Mouse (Mus musculus) embryonic facial prominence, embryonic 14.5 days (tissue): ENCODE measurements around the gene Gpr37l1. TPM values are rescaled to one million over a fixed set of nuclear protein-coding genes. Genes with fewer than 3 reads are reported as not detected.

ENCODE experiments used
- ATAC-seq: fragments of 200-750 bp; cut with Nextera tagmentation; 2 replicates; pipeline ENCODE4 v1.8.0; 2017; ENCODE audit warnings: low read depth, moderate number of reproducible peaks, moderate TSS enrichment
- DNase-seq: peaks from one replicate; pipeline ENCODE4 v3.0.0-alpha.2; 2015; ENCODE audit warnings: low spot score
- H3K27ac ChIP-seq: fragments of 300-500 bp; sonication (generic); replicated peaks from 2 replicates; pipeline ENCODE4 v1.5.1; 2014; ENCODE audit warnings: low read depth, mild to moderate bottlenecking, low read length, moderate library complexity
- H3K27me3 ChIP-seq: fragments of 300-500 bp; sonication (generic); replicated peaks from 2 replicates; pipeline ENCODE4 v1.6.1; 2014; ENCODE audit warnings: low read length; ENCODE audit not compliant: control insufficient read depth, insufficient read depth
- H3K36me3 ChIP-seq: fragments of 300-500 bp; sonication (generic); 2 replicates; pipeline ENCODE4 v1.6.1; 2014; ENCODE audit warnings: low read length, mixed read lengths; ENCODE audit not compliant: control insufficient read depth, insufficient read depth
- H3K4me1 ChIP-seq: fragments of 300-500 bp; sonication (generic); 2 replicates; pipeline ENCODE4 v1.6.1; 2014; ENCODE audit warnings: antibody characterized with exemption, low read length; ENCODE audit not compliant: control insufficient read depth, insufficient read depth
- H3K4me2 ChIP-seq: fragments of 300-500 bp; sonication (generic); 2 replicates; pipeline ENCODE4 v1.6.1; 2014; ENCODE audit warnings: low read depth, mild to moderate bottlenecking, low read length, moderate library complexity, mixed read lengths
- H3K4me3 ChIP-seq: fragments of 300-500 bp; sonication (generic); 2 replicates; pipeline ENCODE4 v1.5.1; 2014; ENCODE audit warnings: low read depth, mild to moderate bottlenecking, low read length
- H3K9ac ChIP-seq: fragments of 300-500 bp; sonication (generic); 2 replicates; pipeline ENCODE4 v1.6.1; 2014; ENCODE audit warnings: low read depth, mild to moderate bottlenecking, low read length, moderate library complexity, mixed read lengths
- H3K9me3 ChIP-seq: fragments of 300-500 bp; sonication (generic); 2 replicates; pipeline ENCODE4 v1.6.1; 2016; ENCODE audit warnings: low read length; ENCODE audit not compliant: control insufficient read depth
- WGBS: fragments of 180-500 bp; shearing (Covaris S2); extraction: QIAGEN DNeasy Blood & Tissue Kit; methylation state at CpG from one replicate; pipeline ENCODE4 v1.1.7; 2014; 5-methylcytosine and 5-hydroxymethylcytosine counted together
- polyA plus RNA-seq: library from polyadenylated mRNA; unstranded; fragments of >200 nt; fragmentation: Nextera tagmentation; extraction: Ambion mirVana; gene quantifications from 2 replicates; pipeline ENCODE4 v1.2.1, GENCODE M21; 2014

Gpr37l1 gene
- polyA plus RNA-seq, 1 experiment from 2014 or later, result 0.47 TPM

DNA sequence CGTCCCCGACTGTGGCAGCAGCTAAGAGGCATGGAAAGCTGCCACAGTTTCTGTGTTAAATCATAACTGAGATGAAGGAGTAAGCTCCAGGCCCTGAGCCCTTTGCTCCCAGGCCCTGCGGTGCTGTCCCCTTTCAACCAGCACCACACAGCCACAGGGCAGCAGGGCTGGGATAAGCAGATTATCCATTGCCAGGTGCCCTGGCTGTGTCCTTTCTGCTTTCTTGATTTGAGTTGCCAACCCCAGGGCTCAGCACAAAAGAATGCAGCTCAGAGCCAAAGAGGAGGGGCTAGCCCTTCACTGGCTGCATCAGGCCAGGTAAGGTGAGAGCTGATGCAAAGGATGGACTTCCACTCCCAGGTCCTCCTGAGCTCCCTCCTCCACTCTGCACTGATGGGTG is 10.2 kb upstream of the Gpr37l1 start:
- H3K4me1 ChIP-seq, result no peaks in the 10 kb centered on the region
- no peak overlapping the region for H3K4me3 ChIP-seq
- no peaks in the 10 kb centered on the region for H3K9me3 ChIP-seq
- no peaks in the 10 kb centered on the region for H3K36me3 ChIP-seq
- WGBS, result 83% methylated on average over 3 of the region's 3 CpGs
- ATAC-seq (peak; percentile 60; the same call in 1 of the 2 replicates), DNase-seq (no peak)
- no peak overlapping the region for H3K9ac ChIP-seq
- no peak overlapping the region for H3K27ac ChIP-seq
- H3K4me2 ChIP-seq, result no peak overlapping the region
- H3K27me3 ChIP-seq, result no peaks in the 10 kb centered on the region

DNA sequence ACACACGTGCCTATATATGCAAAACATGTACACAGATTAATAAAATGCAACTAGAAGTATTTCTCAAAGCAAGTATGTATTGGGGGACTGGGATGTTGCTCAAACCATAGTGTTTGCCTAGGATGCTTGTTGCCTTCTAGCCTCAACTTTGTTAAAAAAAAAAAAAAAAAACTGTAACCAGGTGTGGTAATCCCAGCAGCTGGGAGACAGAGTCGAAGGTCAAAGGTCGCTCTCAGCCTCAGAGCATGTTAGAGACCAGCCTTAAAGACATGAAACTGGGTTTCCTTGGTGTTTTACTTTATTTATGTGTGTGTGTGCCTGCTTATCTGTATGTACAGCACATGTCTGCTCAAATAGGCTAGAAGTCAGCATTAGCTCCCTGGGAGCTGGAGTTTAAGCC is 7.7 kb upstream of the Gpr37l1 start:
- no peak overlapping the region for H3K9ac ChIP-seq
- 72% methylated on average over 3 of the region's 3 CpGs for WGBS
- no peak overlapping the region for H3K4me3 ChIP-seq
- no peak overlapping the region for H3K27ac ChIP-seq
- H3K9me3 ChIP-seq, result no peaks in the 10 kb centered on the region
- DNase-seq, result no peak
- H3K4me1 ChIP-seq, result no peaks in the 10 kb centered on the region
- H3K27me3 ChIP-seq, result no peaks in the 10 kb centered on the region
- H3K4me2 ChIP-seq, result no peak overlapping the region
- no peak for ATAC-seq
- no peaks in the 10 kb centered on the region for H3K36me3 ChIP-seq

DNA sequence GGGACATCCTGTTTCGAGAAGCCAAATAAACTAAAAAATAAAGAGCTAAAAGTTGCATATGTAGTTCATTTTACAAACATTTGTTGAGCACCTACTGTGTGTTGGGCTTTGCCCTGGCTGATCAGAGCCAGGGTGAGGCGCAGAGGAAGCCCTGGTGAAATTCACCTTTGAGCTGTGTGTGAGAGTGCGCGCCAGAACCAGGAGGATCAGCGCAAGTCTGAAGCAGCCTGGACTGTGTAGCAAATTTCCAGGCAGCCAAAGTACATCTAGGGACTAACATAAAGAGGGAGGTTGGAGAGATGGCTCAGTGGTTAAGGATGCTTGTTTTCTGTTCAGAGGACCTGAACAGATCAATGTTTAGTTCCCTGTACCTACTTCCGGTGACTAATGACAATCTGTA is 5.8 kb upstream of the Gpr37l1 start:
- H3K4me3 ChIP-seq, result no peak overlapping the region
- no peak overlapping the region for H3K9ac ChIP-seq
- H3K27ac ChIP-seq, result no peak overlapping the region
- H3K4me2 ChIP-seq, result no peak overlapping the region
- no peak for ATAC-seq
- no peaks in the 10 kb centered on the region for H3K36me3 ChIP-seq
- no peaks in the 10 kb centered on the region for H3K27me3 ChIP-seq
- WGBS, result 86% methylated on average over 6 of the region's 6 CpGs
- no peaks in the 10 kb centered on the region for H3K9me3 ChIP-seq
- H3K4me1 ChIP-seq, result no peaks in the 10 kb centered on the region
- no peak for DNase-seq

GRCm38 (mm10) chr1:135171984-135172383 is 4.5 kb upstream of the Gpr37l1 start:
- ATAC-seq (peak; percentile 86), DNase-seq (peak; percentile 91)
- Histone ChIP-seq H3K36me3 (no peaks in the 10 kb centered on the region), H3K27me3 (no peaks in the 10 kb centered on the region), H3K4me2 (no peak overlapping the region), H3K4me3 (no peak overlapping the region), H3K9ac (no peak overlapping the region), H3K4me1 (no peaks in the 10 kb centered on the region), H3K27ac (no peak overlapping the region), H3K9me3 (no peaks in the 10 kb centered on the region)
- WGBS, result 50% methylated on average over 6 of the region's 6 CpGs

GRCm38 (mm10) chr1:135171202-135171601 is 3.7 kb upstream of the Gpr37l1 start:
- Histone ChIP-seq H3K36me3 (no peaks in the 10 kb centered on the region), H3K27ac (no peak overlapping the region), H3K27me3 (no peaks in the 10 kb centered on the region), H3K9me3 (no peaks in the 10 kb centered on the region), H3K4me3 (no peak overlapping the region), H3K9ac (no peak overlapping the region), H3K4me2 (no peak overlapping the region), H3K4me1 (no peaks in the 10 kb centered on the region)
- WGBS, result 81% methylated on average over 7 of the region's 7 CpGs
- no peak for ATAC-seq
- no peak for DNase-seq

GRCm38 (mm10) chr1:135170299-135170698 is 2.8 kb upstream of the Gpr37l1 start:
- ATAC-seq, result no peak
- no peak overlapping the region for H3K4me3 ChIP-seq
- no peaks in the 10 kb centered on the region for H3K27me3 ChIP-seq
- 80% methylated on average over 10 of the region's 10 CpGs for WGBS
- H3K9me3 ChIP-seq, result no peaks in the 10 kb centered on the region
- no peak overlapping the region for H3K4me2 ChIP-seq
- H3K9ac ChIP-seq, result no peak overlapping the region
- H3K4me1 ChIP-seq, result no peaks in the 10 kb centered on the region
- DNase-seq, result no peak
- H3K36me3 ChIP-seq, result no peaks in the 10 kb centered on the region
- no peak overlapping the region for H3K27ac ChIP-seq

GRCm38 (mm10) chr1:135169556-135170224 is 2.2 kb upstream of the Gpr37l1 start:
- no peaks in the 10 kb centered on the region for H3K9me3 ChIP-seq
- DNase-seq (no peak), ATAC-seq (no peak)
- no peak overlapping the region for H3K9ac ChIP-seq
- no peak overlapping the region for H3K4me2 ChIP-seq
- no peaks in the 10 kb centered on the region for H3K4me1 ChIP-seq
- WGBS, result 53% methylated on average over 12 of the region's 12 CpGs
- H3K36me3 ChIP-seq, result no peaks in the 10 kb centered on the region
- H3K4me3 ChIP-seq, result no peak overlapping the region
- no peak overlapping the region for H3K27ac ChIP-seq
- H3K27me3 ChIP-seq, result no peaks in the 10 kb centered on the region

DNA sequence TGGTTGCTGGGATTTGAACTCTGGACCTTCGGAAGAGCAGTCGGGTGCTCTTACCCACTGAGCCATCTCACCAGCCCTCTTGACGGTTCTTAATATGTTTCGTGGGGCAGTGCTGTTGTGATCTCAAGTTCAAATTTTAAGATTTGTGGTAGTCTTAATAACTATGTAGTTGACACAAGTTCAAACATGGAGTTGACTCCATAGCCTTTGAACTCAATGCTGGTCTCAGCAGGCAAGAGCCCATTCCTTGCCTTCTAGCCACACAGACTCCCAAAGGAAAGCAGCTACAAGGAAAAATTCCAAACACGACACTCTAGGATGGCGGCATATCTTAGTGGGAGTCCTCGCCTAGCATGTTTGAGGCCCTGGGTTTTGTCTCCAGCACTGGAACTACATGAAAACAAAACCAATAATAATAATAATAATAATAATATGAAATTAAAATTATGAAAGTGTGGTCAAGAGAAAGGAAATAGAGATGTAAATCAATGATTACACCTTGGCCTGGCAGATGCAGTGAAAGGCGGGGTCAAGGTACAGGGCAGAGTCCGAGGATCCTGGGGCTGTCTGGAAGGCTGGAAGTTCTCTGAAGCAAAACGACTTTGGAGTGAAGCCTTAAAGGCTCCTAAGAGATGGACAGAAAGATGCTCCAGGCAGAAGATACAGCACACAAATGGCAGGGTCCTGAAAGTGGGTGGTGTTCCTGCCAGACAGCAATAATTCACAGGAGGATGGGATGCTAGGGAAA is 1.1 kb upstream of the Gpr37l1 start:
- DNase-seq, result no peak
- Histone ChIP-seq H3K9ac (no peak overlapping the region), H3K9me3 (no peaks in the 10 kb centered on the region), H3K4me2 (no peak overlapping the region), H3K4me3 (no peak overlapping the region), H3K27ac (no peak overlapping the region), H3K36me3 (no peaks in the 10 kb centered on the region), H3K27me3 (no peaks in the 10 kb centered on the region), H3K4me1 (no peaks in the 10 kb centered on the region)
- ATAC-seq, result no peak
- WGBS, result 90% methylated on average over 10 of the region's 10 CpGs

DNA sequence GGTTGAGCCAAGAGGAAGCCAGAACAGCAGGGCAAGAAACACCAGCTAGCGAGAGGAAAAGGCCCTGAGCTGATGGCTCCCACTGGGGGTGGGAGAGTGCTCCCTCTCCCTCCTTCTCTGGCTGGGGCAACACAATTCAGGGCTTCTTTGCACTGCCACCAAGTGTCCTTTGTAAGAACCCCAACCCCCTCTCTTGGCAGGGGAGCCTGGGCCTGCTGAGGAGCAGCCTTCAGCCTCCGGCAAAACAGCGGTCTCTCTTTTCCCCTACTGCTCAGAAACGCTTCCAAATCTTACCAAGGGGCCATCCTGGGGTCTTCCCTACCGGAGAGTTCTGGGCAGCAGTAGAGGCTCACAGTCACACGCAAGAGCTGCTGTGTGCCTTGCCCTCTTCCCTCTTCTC is 4.8 kb downstream of the Gpr37l1 start:
- no peaks in the 10 kb centered on the region for H3K36me3 ChIP-seq
- no peak overlapping the region for H3K4me2 ChIP-seq
- H3K9ac ChIP-seq, result no peak overlapping the region
- no peak overlapping the region; the same call in 1 of the 2 replicates for H3K27ac ChIP-seq
- H3K4me3 ChIP-seq, result no peak overlapping the region
- H3K27me3 ChIP-seq, result no peaks in the 10 kb centered on the region
- WGBS, result 30% methylated on average over 6 of the region's 6 CpGs
- 0 out of 2 replicates have a peak, but pooled peaks cover 8% of the 10 kb centered on the region for H3K4me1 ChIP-seq
- H3K9me3 ChIP-seq, result no peaks in the 10 kb centered on the region
- ATAC-seq (no peak), DNase-seq (no peak)
